Mouse (Mus musculus) macrophage (primary cell): Measurements from ENCODE around the gene Pard3b. TPM values are rescaled to one million over a fixed set of nuclear protein-coding genes. Genes with fewer than 3 reads are reported as not detected.

ENCODE experiments used
- H3K27ac ChIP-seq: fragments of 350-480 bp; formaldehyde crosslinking; 2 replicates; pipeline ENCODE4 v1.9.0; 2021
- H3K36me3 ChIP-seq: fragments of 350-480 bp; formaldehyde crosslinking; 2 replicates; pipeline ENCODE4 v1.9.0; 2021; ENCODE audit errors: inconsistent target
- H3K4me3 ChIP-seq: fragments of 350-480 bp; formaldehyde crosslinking; 2 replicates; pipeline ENCODE4 v1.9.0; 2021; ENCODE audit errors: inconsistent target
- H3K79me2 ChIP-seq: fragments of 350-480 bp; formaldehyde crosslinking; 2 replicates; pipeline ENCODE4 v1.9.0; 2021; ENCODE audit errors: inconsistent target
- WGBS: methylation state at CpG from one replicate; pipeline ENCODE4 v1.1.7; 2026; ENCODE audit warnings: inconsistent platforms; ENCODE audit not compliant: missing documents; 5-methylcytosine and 5-hydroxymethylcytosine counted together
- polyA plus RNA-seq: library from polyadenylated mRNA; stranded (reverse); fragments of 250-400 nt; gene quantifications from 3 replicates; pipeline ENCODE4 v1.2.4, GENCODE M21; 2018; ENCODE audit warnings: inconsistent platforms

Pard3b gene
- polyA plus RNA-seq, 1 experiment from 2014 or later: 0.11 TPM

- 94% methylated on average over 2 of the region's 2 CpGs for WGBS
- no peaks in the 10 kb centered on the region for H3K79me2 ChIP-seq
- no peak overlapping the region for H3K27ac ChIP-seq
- H3K36me3 ChIP-seq: no peaks in the 10 kb centered on the region
- no peak overlapping the region for H3K4me3 ChIP-seq
These were observed 1044.9 kb downstream of the Pard3b start for GRCm38 (mm10) chr1:62683498-62683897.

GRCm38 (mm10) chr1:62687511-62687910 lies 1048.9 kb downstream of the Pard3b start:
- Histone ChIP-seq H3K27ac (no peak overlapping the region), H3K36me3 (no peaks in the 10 kb centered on the region), H3K4me3 (no peak overlapping the region), H3K79me2 (no peaks in the 10 kb centered on the region)
- WGBS: 83% methylated on average over 8 of the region's 8 CpGs

- Histone ChIP-seq H3K27ac (no peak overlapping the region), H3K36me3 (no peaks in the 10 kb centered on the region), H3K4me3 (no peak overlapping the region), H3K79me2 (no peaks in the 10 kb centered on the region)
- WGBS: 34% methylated on average over 6 of the region's 6 CpGs
These were observed 1052.6 kb downstream of the Pard3b start for GRCm38 (mm10) chr1:62691175-62691574.
